Mouse (Mus musculus) erythroblast, embryonic 14.5 days (primary cell): ENCODE results near the gene Catip.

Source experiments
- GATA1 ChIP-seq: IDR thresholded peaks from 2 replicates; pipeline ENCODE4 v1.6.1; 2012; ENCODE audit warnings: low read length, inconsistent platforms, mixed read lengths
- TAL1 ChIP-seq: IDR thresholded peaks from 3 replicates; pipeline ENCODE4 v1.6.1; 2012; ENCODE audit warnings: low read length, inconsistent platforms, mixed read lengths

DNA sequence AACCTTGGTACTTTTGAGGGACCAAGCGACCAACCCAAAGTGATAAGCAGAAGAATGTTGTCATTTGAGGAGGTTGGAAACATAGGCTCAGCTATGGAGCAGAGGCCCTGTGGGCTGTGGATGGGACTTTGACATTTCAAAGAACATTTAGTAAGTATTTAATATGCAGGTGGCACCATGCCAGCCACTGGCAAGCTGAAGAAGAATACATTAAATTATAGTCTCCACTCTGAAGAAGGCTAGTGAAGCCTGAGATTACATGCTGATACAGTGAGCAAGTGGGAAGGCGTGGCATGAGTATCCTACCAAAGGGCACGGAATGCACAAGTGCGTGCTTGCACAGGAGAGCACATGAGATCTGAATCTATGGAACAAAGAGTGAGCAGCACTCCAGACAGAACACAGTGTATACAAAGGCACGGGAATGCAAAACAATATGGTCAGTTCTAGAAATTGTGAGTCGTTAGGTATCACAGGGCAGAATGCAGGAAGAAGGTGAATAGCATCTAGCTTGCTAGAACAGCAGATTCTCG lies 31.9 kb upstream of the Catip start:
- TF ChIP-seq GATA1 (no peak), TAL1 (no peak)
